Mouse (Mus musculus) hindbrain, embryonic 12.5 days (tissue): ENCODE data around the gene Bcl7a. TPM values are rescaled to one million over a fixed set of nuclear protein-coding genes. Genes with fewer than 3 reads are reported as not detected.

Experiments used
- ATAC-seq: fragments of 200-750 bp; cut with Nextera tagmentation; 2 replicates; pipeline ENCODE4 v1.8.0; 2017; ENCODE audit warnings: moderate TSS enrichment; ENCODE audit not compliant: low FRiP score
- H3K27ac ChIP-seq: fragments of 300-500 bp; sonication (generic); 2 replicates; pipeline ENCODE4 v1.5.1; 2016; ENCODE audit warnings: mild to moderate bottlenecking
- H3K27me3 ChIP-seq: fragments of 300-500 bp; sonication (generic); 2 replicates; pipeline ENCODE4 v1.6.1; 2016; ENCODE audit warnings: mild to moderate bottlenecking
- H3K36me3 ChIP-seq: fragments of 300-500 bp; sonication (generic); 2 replicates; pipeline ENCODE4 v1.6.1; 2016; ENCODE audit warnings: mild to moderate bottlenecking
- H3K4me1 ChIP-seq: fragments of 300-500 bp; sonication (generic); 2 replicates; pipeline ENCODE4 v1.6.1; 2016
- H3K4me2 ChIP-seq: fragments of 300-500 bp; sonication (generic); replicated peaks from 2 replicates; pipeline ENCODE4 v1.6.1; 2016; ENCODE audit warnings: mild to moderate bottlenecking
- H3K4me3 ChIP-seq: fragments of 300-500 bp; sonication (generic); 2 replicates; pipeline ENCODE4 v1.5.1; 2016; ENCODE audit warnings: mild to moderate bottlenecking
- H3K9ac ChIP-seq: fragments of 300-500 bp; sonication (generic); 2 replicates; pipeline ENCODE4 v1.6.1; 2016; ENCODE audit warnings: mild to moderate bottlenecking, moderate library complexity
- H3K9me3 ChIP-seq: fragments of 300-500 bp; sonication (generic); replicated peaks from 2 replicates; pipeline ENCODE4 v1.6.1; 2016; ENCODE audit warnings: mild to moderate bottlenecking
- WGBS: fragments of 180-500 bp; shearing (Covaris S2); methylation state at CpG from one replicate; pipeline ENCODE4 v1.1.7; 2016; 5-methylcytosine and 5-hydroxymethylcytosine counted together
- polyA plus RNA-seq: library from polyadenylated mRNA; unstranded; fragments of >200 nt; fragmentation: Nextera tagmentation; extraction: Ambion mirVana; gene quantifications from 2 replicates; pipeline ENCODE4 v1.2.1, GENCODE M21; 2016

Gene Bcl7a
- polyA plus RNA-seq, 1 experiment from 2014 or later: 56.6 TPM

DNA sequence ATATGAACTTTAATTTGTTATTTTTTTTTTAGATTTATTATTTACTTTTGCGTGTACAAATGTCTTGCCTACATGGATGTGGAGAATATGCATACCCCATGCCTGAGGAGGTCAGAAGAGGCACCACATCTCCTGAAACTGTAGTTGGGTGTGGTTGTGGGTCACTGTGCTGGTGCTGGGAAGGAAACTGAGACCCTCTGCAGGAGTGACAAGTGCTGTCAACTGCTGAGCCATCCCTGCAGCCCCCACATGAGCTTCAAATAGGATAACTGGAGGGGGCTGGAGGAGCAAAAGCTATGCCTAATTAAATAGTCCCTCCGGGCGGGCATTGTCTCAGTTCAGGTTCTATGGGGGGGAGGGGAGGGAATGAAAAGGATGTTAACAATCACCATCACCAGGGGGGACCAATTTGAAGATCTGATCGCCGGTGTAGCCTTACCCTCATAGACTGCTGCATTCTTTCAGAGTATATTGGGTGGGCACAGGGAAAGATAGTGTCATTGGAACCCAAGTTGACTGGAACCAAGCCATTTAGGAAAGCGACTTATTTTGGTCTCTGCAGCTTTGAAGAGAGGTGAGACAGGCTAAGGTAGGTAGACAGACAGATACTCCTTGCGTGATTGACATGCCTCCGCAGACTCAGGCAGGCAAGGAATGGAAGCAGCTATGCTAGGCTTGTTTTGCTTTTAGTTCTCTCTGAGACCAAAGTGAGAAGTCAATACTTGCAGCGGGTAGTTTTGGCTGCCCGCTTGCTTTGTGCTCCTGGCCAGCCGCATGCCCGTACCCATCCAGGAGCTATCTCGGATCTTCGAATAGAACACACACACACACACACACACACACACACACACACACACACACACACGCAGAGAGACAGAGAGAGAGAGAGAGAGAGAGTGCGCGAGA, 47.2 kb downstream of the Bcl7a start:
- Histone ChIP-seq H3K27me3 (no peaks in the 10 kb centered on the region), H3K4me3 (peak overlapping the region; percentile 37), H3K36me3 (no peaks in the 10 kb centered on the region), H3K9ac (peak overlapping the region; percentile 49), H3K4me1 (peaks cover 26% of the 10 kb centered on the region), H3K27ac (no peak overlapping the region), H3K9me3 (no peaks in the 10 kb centered on the region), H3K4me2 (peak overlapping the region; percentile 73)
- no peak for ATAC-seq
- 8% methylated on average over 16 of the region's 17 CpGs for WGBS

DNA sequence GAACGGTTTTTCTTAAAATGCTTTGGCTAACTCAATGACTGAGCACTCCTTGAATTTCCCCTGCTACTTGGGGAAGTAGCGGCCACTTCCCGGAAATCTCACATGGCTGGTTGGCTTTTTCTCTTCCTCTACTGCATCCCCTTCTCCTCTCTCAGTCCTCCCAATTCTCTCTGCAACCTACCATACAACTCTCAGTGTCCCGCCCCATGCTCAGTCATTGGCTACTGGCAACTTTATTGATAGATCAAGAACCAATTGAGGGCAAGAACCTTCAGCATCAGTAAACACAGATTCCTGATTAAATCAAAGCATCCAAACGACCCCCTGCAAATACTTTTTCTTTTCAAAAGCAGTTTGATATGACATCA, 47.8 kb downstream of the Bcl7a start:
- H3K27me3 ChIP-seq: no peaks in the 10 kb centered on the region
- H3K4me2 ChIP-seq: peak overlapping the region; percentile 73
- peak overlapping the region; percentile 49 for H3K9ac ChIP-seq
- H3K4me3 ChIP-seq: peak overlapping the region; percentile 37
- H3K36me3 ChIP-seq: no peaks in the 10 kb centered on the region
- H3K27ac ChIP-seq: no peak overlapping the region
- peaks cover 32% of the 10 kb centered on the region for H3K4me1 ChIP-seq
- WGBS: 7% methylated on average over 5 of the region's 5 CpGs
- no peak for ATAC-seq
- H3K9me3 ChIP-seq: no peaks in the 10 kb centered on the region

DNA sequence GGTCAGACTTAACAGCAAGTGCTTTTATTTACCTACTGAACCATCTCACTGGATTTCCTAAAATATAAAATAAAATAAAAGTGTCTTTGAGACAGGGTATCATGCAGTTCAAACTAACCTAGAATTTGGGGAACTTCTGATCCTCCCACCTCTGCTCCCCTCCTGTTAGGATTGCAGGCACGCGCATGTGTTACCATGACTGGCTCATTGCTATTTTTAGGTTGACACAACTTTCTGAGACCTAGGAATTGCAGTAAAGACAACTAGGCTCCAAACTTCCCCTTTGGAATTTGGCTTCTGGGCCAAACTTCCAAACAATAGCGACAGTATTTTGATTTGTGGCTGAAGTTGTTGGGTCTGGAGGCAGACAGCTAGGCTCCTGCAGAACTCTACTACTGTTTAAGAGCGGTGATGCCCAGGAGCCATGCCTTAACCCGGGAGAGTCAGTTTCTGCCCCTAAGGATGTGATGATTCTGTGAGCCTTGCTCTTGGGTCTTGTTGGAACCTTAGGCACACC, 50.2 kb downstream of the Bcl7a start:
- ATAC-seq: no peak; the same call in 1 of the 2 replicates
- Histone ChIP-seq H3K27me3 (no peaks in the 10 kb centered on the region), H3K4me1 (peaks cover 54% of the 10 kb centered on the region), H3K9ac (peak overlapping the region; percentile 93; the same call in 1 of the 2 replicates), H3K36me3 (no peaks in the 10 kb centered on the region), H3K4me2 (peak overlapping the region; percentile 79), H3K9me3 (no peaks in the 10 kb centered on the region), H3K4me3 (peak overlapping the region; percentile 91), H3K27ac (peak overlapping the region; percentile 85; the same call in 1 of the 2 replicates)
- WGBS: 28% methylated on average over 5 of the region's 5 CpGs

DNA sequence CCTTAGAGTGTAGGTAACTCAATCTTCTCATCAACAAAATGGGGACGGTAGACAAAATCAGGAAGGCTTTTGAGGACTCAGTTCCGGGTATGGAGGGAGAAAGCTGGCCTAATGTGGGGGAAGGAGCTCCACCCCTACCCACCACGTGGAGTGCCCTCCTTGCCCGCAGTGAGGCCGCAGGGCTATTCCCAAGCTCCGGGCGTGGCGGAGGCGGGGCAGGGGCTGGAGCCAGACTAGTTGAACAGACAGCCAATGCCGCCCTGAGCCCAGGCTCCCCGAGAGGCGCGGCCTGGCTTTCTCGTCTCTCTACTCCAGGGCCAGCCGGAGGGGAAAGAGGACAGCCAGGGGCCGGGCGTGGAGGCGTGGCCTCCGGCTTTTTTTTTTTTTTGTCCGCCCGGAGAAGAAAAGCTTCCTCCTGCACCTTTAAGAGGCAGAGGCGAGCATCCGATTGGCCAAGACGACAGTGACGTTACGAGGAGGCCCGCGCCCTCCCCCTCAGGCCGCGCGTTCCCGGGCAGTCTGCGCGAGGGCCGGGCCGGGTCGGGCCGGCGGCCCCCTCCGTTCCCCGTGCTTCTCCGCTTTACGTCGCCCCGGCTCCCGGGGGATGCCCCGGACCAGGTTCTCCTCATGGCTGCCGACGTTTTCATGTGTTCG, 50.8 kb downstream of the Bcl7a start, which contains the start of gene Mlxip:
Gene Mlxip, plus strand, starts transcription at position 496 of the 654 bp plus-strand sequence.
- H3K4me3 ChIP-seq: peak within 1 kb of the TSS; percentile 91
- no peaks in the 10 kb centered on the region for H3K27me3 ChIP-seq
- H3K36me3 ChIP-seq: no peaks in the 10 kb centered on the region
- peak within 1 kb of the TSS; percentile 79 for H3K4me2 ChIP-seq
- peak within 1 kb of the TSS; percentile 93 for H3K9ac ChIP-seq
- H3K27ac ChIP-seq: peak within 1 kb of the TSS; percentile 85
- WGBS: under 1% methylated on average over 50 of the region's 50 CpGs
- peak; percentile 93 for ATAC-seq
- no peaks in the 10 kb centered on the region for H3K9me3 ChIP-seq
- peaks cover 54% of the 10 kb centered on the region for H3K4me1 ChIP-seq

DNA sequence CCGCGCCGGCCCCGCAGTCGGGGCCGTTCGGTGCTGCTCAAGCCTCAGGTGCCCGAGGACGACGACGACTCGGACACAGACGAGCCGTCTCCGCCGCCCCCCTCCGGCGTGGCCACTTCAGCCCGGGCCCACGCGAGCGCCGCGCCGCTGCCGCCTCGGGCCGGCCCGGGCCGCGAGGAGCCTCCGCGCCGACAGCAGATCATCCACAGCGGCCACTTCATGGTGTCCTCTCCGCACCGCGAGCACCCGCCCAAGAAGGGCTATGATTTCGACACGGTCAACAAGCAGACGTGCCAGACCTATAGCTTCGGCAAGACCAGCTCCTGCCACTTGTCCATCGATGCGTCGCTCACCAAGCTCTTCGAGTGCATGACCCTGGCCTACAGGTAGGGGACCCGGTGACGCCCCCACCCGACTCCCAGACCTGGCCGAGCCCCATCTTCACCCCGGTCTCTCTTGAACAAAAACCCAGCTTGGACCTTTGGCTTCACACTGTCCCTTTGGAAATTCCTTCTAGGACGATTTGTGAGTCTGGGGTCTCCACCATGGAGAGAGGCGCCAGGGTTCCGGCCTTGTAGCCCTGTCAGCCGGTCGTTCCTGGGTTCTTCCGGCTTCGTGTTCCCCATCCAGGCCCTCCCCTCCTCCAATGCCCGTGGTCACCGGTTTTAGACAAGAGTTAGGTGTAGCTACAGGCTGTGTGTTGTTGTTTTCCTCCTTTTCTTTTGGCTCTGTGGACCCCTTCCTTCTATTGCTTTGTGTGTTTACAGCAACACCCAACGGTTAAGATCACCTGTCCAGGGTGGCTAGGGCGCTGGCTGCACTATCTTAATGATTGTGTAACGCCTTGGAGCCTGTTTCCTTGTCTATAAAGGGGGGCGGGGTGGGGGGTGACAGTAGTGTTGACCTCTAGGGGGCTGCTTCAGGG, 51.6 kb downstream of the Bcl7a start:
- Histone ChIP-seq H3K9ac (peak overlapping the region; percentile 93), H3K27me3 (no peaks in the 10 kb centered on the region), H3K4me3 (peak overlapping the region; percentile 91), H3K4me2 (peak overlapping the region; percentile 79), H3K9me3 (no peaks in the 10 kb centered on the region), H3K27ac (peak overlapping the region; percentile 85), H3K36me3 (no peaks in the 10 kb centered on the region), H3K4me1 (peaks cover 49% of the 10 kb centered on the region)
- peak; percentile 29 for ATAC-seq
- WGBS: under 1% methylated on average over 49 of the region's 65 CpGs

DNA sequence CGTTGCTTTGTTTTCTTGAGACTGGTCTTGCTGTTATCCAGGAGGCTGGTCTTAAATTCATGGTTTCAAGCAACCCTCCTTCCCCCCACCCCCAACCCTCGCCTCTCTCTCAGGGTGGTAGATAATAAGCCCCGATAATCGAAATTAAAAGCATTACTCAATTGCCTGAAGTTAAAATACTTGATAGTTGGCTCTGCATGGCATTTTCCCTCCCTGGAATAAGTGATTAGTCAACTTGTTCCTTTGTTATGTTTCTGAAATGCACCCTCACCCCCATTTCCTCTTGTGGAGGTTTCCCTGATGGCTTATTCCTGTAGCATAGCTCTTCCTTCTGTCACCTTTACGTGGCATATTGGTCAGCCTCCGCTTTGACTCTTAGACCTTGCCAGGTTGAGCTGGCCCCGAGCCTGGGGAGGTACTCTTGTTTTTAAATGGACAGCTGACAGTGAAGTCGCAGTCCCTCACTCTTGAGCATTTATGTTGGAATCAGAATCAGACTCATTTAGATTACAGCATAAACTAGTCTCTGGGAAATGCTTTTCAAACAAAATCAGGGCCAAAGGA, 53.3 kb downstream of the Bcl7a start:
- Histone ChIP-seq H3K9ac (peak overlapping the region; percentile 93), H3K4me1 (peaks cover 40% of the 10 kb centered on the region), H3K4me2 (peak overlapping the region; percentile 79), H3K27me3 (no peaks in the 10 kb centered on the region), H3K9me3 (no peaks in the 10 kb centered on the region), H3K27ac (no peak overlapping the region), H3K4me3 (peak overlapping the region; percentile 91), H3K36me3 (no peaks in the 10 kb centered on the region)
- ATAC-seq: no peak
- 67% methylated on average over 8 of the region's 8 CpGs for WGBS

DNA sequence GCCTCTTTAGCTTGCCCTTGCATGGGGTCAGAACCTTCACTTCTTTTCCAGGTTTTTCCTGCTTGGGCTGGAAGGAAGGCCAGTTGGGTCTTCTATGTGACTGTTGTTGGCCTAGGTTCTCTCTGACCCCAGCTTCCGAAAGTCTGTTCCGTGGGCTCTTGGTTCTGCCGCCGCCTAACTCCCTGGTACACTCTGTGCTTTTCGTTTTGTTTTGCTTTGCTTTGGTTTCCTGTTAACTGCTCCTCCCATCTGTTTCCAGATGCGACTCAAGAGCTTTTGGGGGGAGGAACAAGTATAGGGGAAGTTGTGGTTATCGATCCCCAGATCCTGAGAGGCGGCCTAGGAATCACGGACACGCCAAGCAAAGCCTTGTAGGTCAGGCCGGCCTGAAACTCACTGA, 54.2 kb downstream of the Bcl7a start:
- no peaks in the 10 kb centered on the region for H3K27me3 ChIP-seq
- peaks cover 40% of the 10 kb centered on the region for H3K4me1 ChIP-seq
- H3K4me3 ChIP-seq: no peak overlapping the region
- peak overlapping the region; percentile 79 for H3K4me2 ChIP-seq
- no peaks in the 10 kb centered on the region for H3K9me3 ChIP-seq
- WGBS: 85% methylated on average over 11 of the region's 11 CpGs
- ATAC-seq: no peak
- H3K9ac ChIP-seq: peak overlapping the region; percentile 32; the same call in 1 of the 2 replicates
- H3K27ac ChIP-seq: no peak overlapping the region
- no peaks in the 10 kb centered on the region for H3K36me3 ChIP-seq

DNA sequence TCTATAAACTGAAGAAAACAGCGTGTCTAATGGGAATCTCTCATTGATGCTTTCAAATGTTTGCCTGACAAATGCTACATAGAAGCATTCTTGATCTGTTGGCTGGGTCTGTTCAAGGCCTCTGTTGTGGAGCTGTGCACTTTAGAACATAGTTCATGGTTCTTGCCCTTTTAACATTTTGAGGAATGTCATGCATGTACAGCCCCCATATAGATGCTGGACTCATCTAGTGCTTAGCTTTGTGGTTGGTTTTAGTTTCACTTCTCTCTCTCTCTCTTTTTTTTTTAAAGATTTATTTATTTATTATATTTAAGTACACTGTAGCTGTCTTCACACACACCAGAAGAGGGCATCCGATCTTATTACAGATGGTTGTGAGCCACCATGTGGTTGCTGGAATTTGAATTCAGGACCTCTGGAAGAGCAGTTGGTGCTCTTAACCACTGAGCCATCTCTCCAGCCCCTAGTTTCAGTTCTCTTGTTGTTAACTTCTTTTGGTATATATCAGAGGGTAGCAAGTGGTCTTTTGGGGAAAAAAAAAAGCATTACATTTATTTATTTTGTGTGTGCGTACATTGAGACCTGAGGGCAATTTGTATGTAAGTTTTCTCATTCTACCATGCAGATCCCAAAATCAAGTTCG, 55.3 kb downstream of the Bcl7a start:
- Histone ChIP-seq H3K9ac (no peak overlapping the region), H3K4me2 (no peak overlapping the region), H3K27ac (no peak overlapping the region), H3K27me3 (no peaks in the 10 kb centered on the region), H3K4me3 (no peak overlapping the region), H3K36me3 (no peaks in the 10 kb centered on the region), H3K9me3 (no peaks in the 10 kb centered on the region), H3K4me1 (peaks cover 36% of the 10 kb centered on the region)
- ATAC-seq: no peak
- WGBS: 92% methylated on average over 4 of the region's 4 CpGs

DNA sequence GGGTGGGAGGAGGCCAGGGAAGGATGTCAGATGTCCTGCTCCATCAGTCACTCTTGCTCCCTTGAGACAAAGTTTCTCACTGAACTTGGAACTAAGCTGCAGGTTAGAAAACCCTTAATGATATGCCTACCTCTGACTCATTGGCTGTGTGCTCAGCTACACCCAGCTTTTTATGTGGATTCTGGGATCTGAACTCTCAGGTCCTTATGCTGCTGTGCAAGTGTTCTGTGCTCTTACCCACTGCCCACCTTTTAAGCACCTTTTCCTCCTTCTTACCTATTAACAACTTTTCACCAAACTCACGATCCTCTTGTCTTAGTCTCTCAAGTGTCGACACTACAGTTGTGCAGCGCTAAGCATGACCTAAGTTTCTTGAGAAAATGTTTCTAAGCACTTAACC, 60.8 kb downstream of the Bcl7a start:
- ATAC-seq: no peak
- H3K36me3 ChIP-seq: no peaks in the 10 kb centered on the region
- H3K9ac ChIP-seq: no peak overlapping the region
- no peaks in the 10 kb centered on the region for H3K9me3 ChIP-seq
- H3K4me3 ChIP-seq: no peak overlapping the region
- H3K4me1 ChIP-seq: peaks cover 10% of the 10 kb centered on the region
- no peak overlapping the region for H3K27ac ChIP-seq
- H3K4me2 ChIP-seq: no peak overlapping the region
- H3K27me3 ChIP-seq: no peaks in the 10 kb centered on the region
- 92% methylated on average over 3 of the region's 3 CpGs for WGBS

DNA sequence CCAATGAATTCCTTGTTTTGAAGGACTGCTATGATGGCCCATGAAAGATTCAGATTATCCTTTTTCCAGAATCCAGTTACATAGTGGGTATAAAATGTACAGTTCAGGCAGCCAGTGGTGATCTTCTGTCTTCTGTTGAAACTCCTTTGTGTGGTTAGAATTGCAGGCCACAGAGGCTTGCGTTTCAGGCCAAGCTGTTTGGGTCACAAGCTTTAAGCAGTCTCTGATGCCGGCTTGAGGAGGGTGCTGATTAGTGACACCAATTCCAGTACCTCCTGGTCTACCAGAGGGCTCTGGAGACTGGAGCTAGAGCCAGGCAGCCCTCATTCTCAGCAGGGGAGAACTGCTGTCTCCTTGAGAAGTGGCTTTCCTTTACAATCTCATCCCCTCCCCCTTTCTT, 63.3 kb downstream of the Bcl7a start:
- Histone ChIP-seq H3K27ac (no peak overlapping the region), H3K27me3 (no peaks in the 10 kb centered on the region), H3K9me3 (no peaks in the 10 kb centered on the region), H3K9ac (no peak overlapping the region), H3K4me2 (no peak overlapping the region), H3K4me3 (no peak overlapping the region), H3K36me3 (peaks cover 5% of the 10 kb centered on the region; the same call in 1 of the 2 replicates), H3K4me1 (peaks cover 10% of the 10 kb centered on the region)
- 52% methylated on average over 2 of the region's 2 CpGs for WGBS
- ATAC-seq: no peak

DNA sequence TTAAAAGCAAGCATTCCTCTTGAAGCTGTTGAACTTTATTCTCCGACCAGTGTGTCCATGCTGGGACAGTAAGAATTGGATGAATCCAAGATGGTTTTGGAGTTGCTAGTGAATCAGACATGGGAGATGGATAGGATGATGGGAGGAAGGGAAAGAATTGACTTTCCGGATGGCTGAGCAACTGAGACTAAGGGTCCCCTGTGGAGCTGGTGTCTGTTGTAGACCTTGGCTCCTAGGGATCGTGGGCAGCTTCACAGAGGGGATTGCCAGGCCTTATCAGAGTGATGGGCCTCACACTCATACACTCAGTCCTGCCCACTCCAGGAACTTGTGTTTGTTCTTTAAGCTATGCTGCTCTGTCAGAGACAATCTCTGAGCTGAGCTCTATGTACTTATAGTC, 64.5 kb downstream of the Bcl7a start:
- Histone ChIP-seq H3K27me3 (no peaks in the 10 kb centered on the region), H3K36me3 (peaks cover 5% of the 10 kb centered on the region; the same call in 1 of the 2 replicates), H3K4me1 (peaks cover 10% of the 10 kb centered on the region), H3K27ac (no peak overlapping the region), H3K9me3 (no peaks in the 10 kb centered on the region), H3K4me3 (no peak overlapping the region), H3K4me2 (no peak overlapping the region), H3K9ac (no peak overlapping the region)
- no peak for ATAC-seq
- 48% methylated on average over 3 of the region's 3 CpGs for WGBS
